Mouse (Mus musculus) stomach, adult 2 months (tissue): ENCODE measurements around the gene Slc8a3. TPM values are rescaled to one million over a fixed set of nuclear protein-coding genes. Genes with fewer than 3 reads are reported as not detected.

Experiments
- polyA plus RNA-seq: library from polyadenylated mRNA; depleted of rRNA; stranded (reverse); fragments of >200 nt; gene quantifications from 2 replicates; pipeline ENCODE4 v1.2.3, GENCODE M21; 2012; rRNA removed

The Slc8a3 gene
- polyA plus RNA-seq = 0.25 and 0.48 TPM in 2 replicates

GRCm38 (mm10) chr12:81332875-81333421 lies at the start of gene Slc8a3:
Slc8a3 (minus strand) TSS chr12:81333180.

GRCm38 (mm10) chr12:81379364-81379763 lies 46.4 kb upstream of the Slc8a3 start, which contains the start of gene Gm4787:
Gm4787 (minus strand) TSS chr12:81379464.

Other genes with a start within 250 kb of the Slc8a3 start
- 0.11 TPM in 1 of 2 replicates, not detected in the other for gene Gm4787, start 46.3 kb upstream of the Slc8a3 start, polyA plus RNA-seq
- 0.08 TPM in 2 replicates for gene Adam4, start 88.8 kb upstream of the Slc8a3 start, polyA plus RNA-seq
- 27.1 and 37.6 TPM in 2 replicates for gene Cox16, start 151.9 kb upstream of the Slc8a3 start, polyA plus RNA-seq
- gene Gm20498, start 199.7 kb upstream of the Slc8a3 start, polyA plus RNA-seq = 0.88 and 1.4 TPM in 2 replicates
- 6.0 and 6.8 TPM in 2 replicates for gene Synj2bp, start 199.7 kb upstream of the Slc8a3 start, polyA plus RNA-seq
- not detected in 2 replicates for gene Adam21, start 235.3 kb upstream of the Slc8a3 start, polyA plus RNA-seq